Mouse (Mus musculus) MEL (cell line): ENCODE measurements around the gene Ipo13. TPM values are rescaled to one million over a fixed set of nuclear protein-coding genes. Genes with fewer than 3 reads are reported as not detected.

ENCODE experiments used
- DNase-seq: peaks from one replicate; pipeline ENCODE4 v3.0.0; 2011; ENCODE audit warnings: low read depth, low spot score
- H3K27ac ChIP-seq: 2 replicates; pipeline ENCODE4 v1.5.1; 2012; ENCODE audit warnings: low read depth, mild to moderate bottlenecking, control low read depth, low read length, moderate library complexity; ENCODE audit not compliant: control insufficient read depth
- H3K27me3 ChIP-seq, 2 experiments: fragments of 150-350 bp in 1 of 2; sonication (generic) in 1 of 2; 2 replicates each; pipeline ENCODE4 v1.6.1; 2012; ENCODE audit warnings: low read length in 2 of 2, mild to moderate bottlenecking in 2 of 2, improper control_type of control experiment in 1 of 2, moderate library complexity in 1 of 2; ENCODE audit not compliant: insufficient read depth in 2 of 2, control insufficient read depth in 1 of 2
- H3K36me3 ChIP-seq, 2 experiments: 2 replicates each; pipeline ENCODE4 v1.6.1; 2012 to 2014; ENCODE audit warnings: low read length in 2 of 2, improper control_type of control experiment in 1 of 2, inconsistent platforms in 1 of 2, mild to moderate bottlenecking in 1 of 2; ENCODE audit not compliant: insufficient read depth in 2 of 2, control insufficient read depth in 1 of 2
- H3K4me1 ChIP-seq, 2 experiments: fragments of 150-350 bp in 1 of 2; sonication (generic) in 1 of 2; 2 replicates each; pipeline ENCODE4 v1.6.1; 2012; ENCODE audit warnings: low read length in 2 of 2, improper control_type of control experiment in 1 of 2, mild to moderate bottlenecking in 1 of 2; ENCODE audit not compliant: insufficient read depth in 2 of 2, control insufficient read depth in 1 of 2
- H3K4me3 ChIP-seq, 2 experiments: fragments of 150-350 bp in 1 of 2; sonication (generic) in 1 of 2; 2 replicates each; pipeline ENCODE4 v1.5.1; 2012; ENCODE audit warnings: low read depth in 2 of 2, low read length in 2 of 2, mild to moderate bottlenecking in 2 of 2, moderate library complexity in 2 of 2, control low read depth in 1 of 2, improper control_type of control experiment in 1 of 2; ENCODE audit not compliant: control insufficient read depth in 1 of 2, insufficient read depth in 1 of 2
- H3K79me2 ChIP-seq: 2 replicates; pipeline ENCODE4 v1.6.1; 2012; ENCODE audit warnings: mild to moderate bottlenecking, low read length, moderate library complexity; ENCODE audit not compliant: control insufficient read depth, poor library complexity, insufficient read depth
- H3K9ac ChIP-seq: 2 replicates; pipeline ENCODE4 v1.6.1; 2012; ENCODE audit warnings: low read depth, mild to moderate bottlenecking, control low read depth, low read length, moderate library complexity; ENCODE audit not compliant: control insufficient read depth, poor library complexity, severe bottlenecking
- H3K9me3 ChIP-seq: fragments of 150-350 bp; sonication (generic); replicated peaks from 2 replicates; pipeline ENCODE4 v1.6.1; 2012; ENCODE audit warnings: mild to moderate bottlenecking, low read length, improper control_type of control experiment, moderate library complexity; ENCODE audit not compliant: insufficient read depth
- BHLHE40 ChIP-seq: IDR thresholded peaks from 2 replicates; pipeline ENCODE4 v1.6.1; 2012; ENCODE audit warnings: low read depth, mild to moderate bottlenecking, inconsistent platforms, low read length, improper control_type of control experiment, borderline replicate concordance
- CHD2 ChIP-seq: IDR thresholded peaks from 2 replicates; pipeline ENCODE4 v1.6.1; 2011; ENCODE audit warnings: low read length, improper control_type of control experiment
- CTCF ChIP-seq, 3 experiments: IDR thresholded peaks in 2 of 3; conservative IDR thresholded peaks in 1 of 3; 2 replicates each; pipeline ENCODE4 v1.5.1; 2011 to 2012; ENCODE audit warnings: low read length in 3 of 3, low read depth in 2 of 3, mild to moderate bottlenecking in 2 of 3, improper control_type of control experiment in 1 of 3, inconsistent platforms in 1 of 3, mixed read lengths in 1 of 3, moderate library complexity in 1 of 3; ENCODE audit not compliant: control insufficient read depth in 1 of 3, insufficient read depth in 1 of 3, poor library complexity in 1 of 3, severe bottlenecking in 1 of 3
- ELF1 ChIP-seq: IDR thresholded peaks from 2 replicates; pipeline ENCODE4 v1.6.1; 2014; ENCODE audit warnings: low read depth, mild to moderate bottlenecking, inconsistent platforms, low read length, improper control_type of control experiment, moderate library complexity
- EP300 ChIP-seq, 2 experiments: IDR thresholded peaks; 2 replicates each; pipeline ENCODE4 v1.6.1; 2011; ENCODE audit warnings: improper control_type of control experiment in 2 of 2, low read length in 2 of 2, low read depth in 1 of 2, mild to moderate bottlenecking in 1 of 2
- ETS1 ChIP-seq: IDR thresholded peaks from 2 replicates; pipeline ENCODE4 v1.6.1; 2012; ENCODE audit warnings: low read depth, mild to moderate bottlenecking, inconsistent platforms, low read length, improper control_type of control experiment, moderate library complexity
- GABPA ChIP-seq: IDR thresholded peaks from 2 replicates; pipeline ENCODE4 v1.6.1; 2012; ENCODE audit warnings: low read depth, mild to moderate bottlenecking, inconsistent platforms, low read length, improper control_type of control experiment, moderate library complexity
- HCFC1 ChIP-seq: IDR thresholded peaks from 2 replicates; pipeline ENCODE4 v1.6.1; 2012; ENCODE audit warnings: low read depth, mild to moderate bottlenecking, inconsistent platforms, low read length, improper control_type of control experiment, moderate library complexity
- KAT2A ChIP-seq: conservative IDR thresholded peaks from 2 replicates; pipeline ENCODE4 v1.6.1; 2012; ENCODE audit warnings: low read depth, low read length, improper control_type of control experiment, inconsistent platforms
- MAFK ChIP-seq: IDR thresholded peaks from 2 replicates; pipeline ENCODE4 v1.6.1; 2011; ENCODE audit warnings: low read depth, mild to moderate bottlenecking, low read length, improper control_type of control experiment, borderline replicate concordance
- MAX ChIP-seq: IDR thresholded peaks from 2 replicates; pipeline ENCODE4 v1.6.1; 2011; ENCODE audit warnings: low read length, improper control_type of control experiment
- MEF2A ChIP-seq: IDR thresholded peaks from 2 replicates; pipeline ENCODE4 v1.6.1; 2014; ENCODE audit warnings: low read depth, mild to moderate bottlenecking, inconsistent platforms, low read length, improper control_type of control experiment; ENCODE audit not compliant: poor library complexity, insufficient replicate concordance, severe bottlenecking; ENCODE audit errors: extremely low read depth
- MYC ChIP-seq: IDR thresholded peaks from 2 replicates; pipeline ENCODE4 v1.6.1; 2011; ENCODE audit warnings: low read depth, mild to moderate bottlenecking, low read length, improper control_type of control experiment, moderate library complexity
- POLR2A ChIP-seq, 2 experiments: IDR thresholded peaks; 2 replicates each; pipeline ENCODE4 v1.6.1; 2011 to 2012; ENCODE audit warnings: low read length in 2 of 2, mild to moderate bottlenecking in 2 of 2, control low read depth in 1 of 2, improper control_type of control experiment in 1 of 2, low read depth in 1 of 2, moderate library complexity in 1 of 2; ENCODE audit not compliant: control insufficient read depth in 1 of 2, insufficient read depth in 1 of 2, poor library complexity in 1 of 2
- POLR2AphosphoS5 ChIP-seq: IDR thresholded peaks from 2 replicates; pipeline ENCODE4 v1.6.1; 2012; ENCODE audit warnings: low read depth, borderline replicate concordance, mild to moderate bottlenecking, inconsistent platforms, low read length, moderate library complexity, mixed read lengths
- RAD21 ChIP-seq: IDR thresholded peaks from 2 replicates; pipeline ENCODE4 v1.6.1; 2011; ENCODE audit warnings: mild to moderate bottlenecking, low read depth, low read length, improper control_type of control experiment
- RCOR1 ChIP-seq: IDR thresholded peaks from 2 replicates; pipeline ENCODE4 v1.6.1; 2012; ENCODE audit warnings: low read depth, mild to moderate bottlenecking, inconsistent platforms, low read length, improper control_type of control experiment
- SMC3 ChIP-seq: IDR thresholded peaks from 2 replicates; pipeline ENCODE4 v1.6.1; 2011; ENCODE audit warnings: low read depth, low read length, improper control_type of control experiment
- TBP ChIP-seq: IDR thresholded peaks from 2 replicates; pipeline ENCODE4 v1.8.0; 2011; ENCODE audit warnings: low read depth, low read length, improper control_type of control experiment
- TCF12 ChIP-seq: IDR thresholded peaks from 2 replicates; pipeline ENCODE4 v1.6.1; 2014; ENCODE audit warnings: low read depth, mild to moderate bottlenecking, inconsistent platforms, low read length, improper control_type of control experiment, moderate library complexity
- USF1 ChIP-seq: IDR thresholded peaks from 2 replicates; pipeline ENCODE4 v1.6.1; 2014; ENCODE audit warnings: low read depth, mild to moderate bottlenecking, inconsistent platforms, low read length, improper control_type of control experiment, moderate library complexity
- ZC3H11A ChIP-seq: IDR thresholded peaks from 2 replicates; pipeline ENCODE4 v1.6.1; 2012; ENCODE audit warnings: low read depth, mild to moderate bottlenecking, inconsistent platforms, low read length, improper control_type of control experiment
- ZMIZ1 ChIP-seq: IDR thresholded peaks from 2 replicates; pipeline ENCODE4 v1.6.1; 2012; ENCODE audit warnings: low read depth, mild to moderate bottlenecking, inconsistent platforms, low read length, improper control_type of control experiment, moderate library complexity
- polyA plus RNA-seq, 2 experiments: library from polyadenylated mRNA; stranded (reverse) in 1 of 2; unstranded in 1 of 2; fragments of >175 nt in 1 of 2; fragments of >200 nt in 1 of 2; gene quantifications; 2 replicates each; pipeline versions ENCODE4 v1.2.1 to v1.2.4; 2012; ENCODE audit warnings: low replicate concordance in 2 of 2, low read depth in 1 of 2; ENCODE audit not compliant: insufficient read length in 2 of 2, insufficient read depth in 1 of 2, missing spikeins in 1 of 2
- total RNA-seq: library from RNA; depleted of rRNA; stranded (reverse); fragments of 300-350 nt; gene quantifications from 2 replicates; pipeline ENCODE4 v1.2.3, GENCODE M21; 2012

Ipo13 gene
- total and polyA plus RNA-seq, 3 experiments: 39.5 to 88.0 TPM; not detected in 1

- Histone ChIP-seq H3K27ac (no peak overlapping the region), H3K27me3 (no peaks in the 10 kb centered on the region), H3K4me3 (no peak overlapping the region), H3K36me3 (no peaks in the 10 kb centered on the region; a peak in 1 of 4 replicates), H3K4me1 (no peaks in the 10 kb centered on the region), H3K9me3 (no peaks in the 10 kb centered on the region), H3K79me2 (no peaks in the 10 kb centered on the region), H3K9ac (no peak overlapping the region)
- TF ChIP-seq GABPA: no peak
- TF ChIP-seq ELF1: no peak
- no peak for TF ChIP-seq ZMIZ1
- TF ChIP-seq EP300 (IDR thresholded peaks at IDR 0.05; ENCODE audit: low read depth in 1 of 2, low read length in 2 of 2): no peak
- no peak for TF ChIP-seq MEF2A
- no peak for TF ChIP-seq MAX
- TF ChIP-seq CHD2: no peak
- TF ChIP-seq RCOR1: no peak
- no peak for TF ChIP-seq SMC3
- TF ChIP-seq POLR2A (IDR thresholded peaks at IDR 0.05; ENCODE audit: control insufficient read depth in 1 of 2, insufficient read depth in 1 of 2, low read depth in 1 of 2, low read length in 2 of 2, poor library complexity in 1 of 2): no peak
- TF ChIP-seq KAT2A: no peak
- TF ChIP-seq USF1: no peak
- no peak for TF ChIP-seq HCFC1
- TF ChIP-seq MAFK: no peak
- no peak for TF ChIP-seq ETS1
- no peak for TF ChIP-seq POLR2AphosphoS5
- no peak for TF ChIP-seq TCF12
- no peak for DNase-seq
Measured at GRCm38 (mm10) chr4:117860570-117860969, 54.2 kb downstream of the Ipo13 start.

- H3K27me3 ChIP-seq: no peaks in the 10 kb centered on the region
- no peaks in the 10 kb centered on the region for H3K9me3 ChIP-seq
- H3K27ac ChIP-seq: no peak overlapping the region
- H3K4me3 ChIP-seq: no peak overlapping the region
- H3K9ac ChIP-seq: no peak overlapping the region
- DNase-seq: peak; percentile 34
- TF ChIP-seq SMC3 (peak; percentile 81), MYC (no peak), TBP (no peak), ZC3H11A (peak; percentile 55; the same call in 1 of the 2 replicates), CTCF (IDR thresholded peaks at IDR 0.05 in 2 of 3, conservative IDR thresholded peaks at IDR 0.05 in 1 of 3; ENCODE audit: control insufficient read depth in 1 of 3, insufficient read depth in 1 of 3, low read depth in 2 of 3, low read length in 3 of 3, poor library complexity in 1 of 3, severe bottlenecking in 1 of 3) (peak; percentile 56 to 70 (median 70)), BHLHE40 (no peak), RAD21 (peak; percentile 64)
- TF ChIP-seq, all 39 proteins: peak for 4
- Histone ChIP-seq H3K4me1 (no peaks in the 10 kb centered on the region), H3K36me3 (no peaks in the 10 kb centered on the region; a peak in 1 of 4 replicates), H3K79me2 (no peaks in the 10 kb centered on the region)
Measured at GRCm38 (mm10) chr4:117858794-117859193, 56.0 kb downstream of the Ipo13 start.
